ENCODE assay signal across 21 mouse cellular contexts in genomic region chr6:134557043-134557442, GRCm38 (mm10).
"Had no signal": no experiment of that assay in that cellular context is flagged by ENCODE, and none has a peak within 500 bp of the region (broad histone marks: within the 10 kb centered on the region; RNA-seq: fewer than 3 reads in every experiment).

No protein-coding gene starts in this region.

- DNase-seq: kidney, postnatal 10 days; kidney, postnatal 4 days; layer of hippocampus, adult 9-11 months; layer of hippocampus, postnatal 36 days; lung, adult 18-20 months; lung, postnatal 10 days; lung, postnatal 36 days; right cerebral cortex, adult 18-20 months; right cerebral cortex, postnatal 25 days; thymus, adult 18-20 months; thymus, postnatal 36 days had no signal

- H3K27ac ChIP-seq: left cerebral cortex, adult 2 months; liver, embryonic 12.5 days; liver, embryonic 15.5 days; lung, embryonic 15.5 days; midbrain, embryonic 12.5 days; midbrain, embryonic 15.5 days; neural tube, embryonic 12.5 days; neural tube, embryonic 15.5 days had no signal

- H3K4me3 ChIP-seq: left cerebral cortex, adult 2 months; liver, embryonic 12.5 days; liver, embryonic 15.5 days; lung, embryonic 15.5 days; midbrain, embryonic 12.5 days; midbrain, embryonic 15.5 days; neural tube, embryonic 12.5 days; neural tube, embryonic 15.5 days had no signal

- H3K9ac ChIP-seq: liver, embryonic 12.5 days; liver, embryonic 15.5 days; lung, embryonic 15.5 days; midbrain, embryonic 12.5 days; midbrain, embryonic 15.5 days; neural tube, embryonic 12.5 days; neural tube, embryonic 15.5 days had no signal

- H3K4me2 ChIP-seq: liver, embryonic 12.5 days; liver, embryonic 15.5 days; lung, embryonic 15.5 days; midbrain, embryonic 12.5 days; midbrain, embryonic 15.5 days; neural tube, embryonic 12.5 days; neural tube, embryonic 15.5 days had no signal

- H3K9me3 ChIP-seq: liver, embryonic 12.5 days; liver, embryonic 15.5 days; lung, embryonic 15.5 days; midbrain, embryonic 12.5 days; midbrain, embryonic 15.5 days; neural tube, embryonic 12.5 days; neural tube, embryonic 15.5 days had no signal

- H3K36me3 ChIP-seq: liver, embryonic 12.5 days; liver, embryonic 15.5 days; lung, embryonic 15.5 days; midbrain, embryonic 12.5 days; midbrain, embryonic 15.5 days; neural tube, embryonic 12.5 days; neural tube, embryonic 15.5 days had no signal

- H3K27me3 ChIP-seq: liver, embryonic 12.5 days; liver, embryonic 15.5 days; lung, embryonic 15.5 days; midbrain, embryonic 12.5 days; midbrain, embryonic 15.5 days; neural tube, embryonic 12.5 days; neural tube, embryonic 15.5 days had no signal

- ATAC-seq: inflammation-experienced regulatory T-cells, adult 6 months; intestine, embryonic 16.5 days; liver, embryonic 12.5 days; midbrain, embryonic 15.5 days had no signal
